Mouse (Mus musculus) ES-CJ7 (cell line): ENCODE measurements around the gene Crnn.

Experiments
- DNase-seq: peaks from one replicate; pipeline ENCODE4 v3.0.0; 2011; ENCODE audit warnings: low read depth, low spot score

Crnn gene

DNA sequence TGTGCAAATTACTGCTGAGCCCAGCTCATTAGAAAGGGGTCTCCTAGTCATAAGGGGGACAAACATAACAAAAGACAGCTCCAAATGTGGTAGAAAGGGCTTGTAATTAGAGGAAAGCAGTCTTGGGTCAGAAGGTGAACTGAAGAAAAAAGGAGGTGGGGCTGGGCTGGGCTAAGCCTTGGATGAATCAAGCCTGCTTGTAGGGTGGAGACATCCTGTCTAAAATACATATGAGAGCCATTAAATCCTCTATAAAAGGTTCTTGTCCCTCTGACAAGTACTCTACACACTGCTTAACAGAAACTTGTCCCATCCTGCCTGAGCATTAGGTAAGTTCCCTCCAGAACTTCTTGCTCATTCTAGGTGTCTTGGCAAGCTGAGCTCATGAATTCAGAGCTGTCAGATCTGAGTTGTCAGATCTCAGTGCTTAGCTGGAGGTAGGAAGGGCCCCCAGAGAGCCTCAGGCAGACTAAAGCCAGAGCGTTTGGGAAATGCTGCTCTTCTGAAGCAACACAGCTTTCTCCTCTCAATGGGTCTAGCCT is at the start of gene Crnn:
TSS of gene Crnn (plus strand) at position 278 of the 542 bp plus-strand sequence.
- no peak for DNase-seq

DNA sequence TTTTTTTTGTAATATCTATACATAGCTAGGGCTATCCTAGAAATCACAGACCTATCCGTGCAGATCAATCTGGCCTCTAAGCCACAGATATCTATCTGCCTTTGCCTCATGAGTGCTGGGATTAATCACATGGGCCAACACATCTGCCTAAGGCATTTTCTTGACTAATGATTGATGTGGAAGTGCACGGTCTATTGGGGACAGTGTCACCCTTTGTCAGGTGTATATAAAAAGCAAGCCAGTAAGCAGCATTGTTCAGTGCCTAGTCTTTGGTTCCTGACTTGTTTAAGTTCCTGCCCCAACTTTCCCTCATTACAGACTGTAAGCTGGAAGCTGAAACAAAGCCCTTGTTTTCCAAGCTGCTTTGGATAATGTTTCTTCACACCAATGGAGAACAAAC is 48.1 kb upstream of the Crnn start:
- DNase-seq: no peak

DNA sequence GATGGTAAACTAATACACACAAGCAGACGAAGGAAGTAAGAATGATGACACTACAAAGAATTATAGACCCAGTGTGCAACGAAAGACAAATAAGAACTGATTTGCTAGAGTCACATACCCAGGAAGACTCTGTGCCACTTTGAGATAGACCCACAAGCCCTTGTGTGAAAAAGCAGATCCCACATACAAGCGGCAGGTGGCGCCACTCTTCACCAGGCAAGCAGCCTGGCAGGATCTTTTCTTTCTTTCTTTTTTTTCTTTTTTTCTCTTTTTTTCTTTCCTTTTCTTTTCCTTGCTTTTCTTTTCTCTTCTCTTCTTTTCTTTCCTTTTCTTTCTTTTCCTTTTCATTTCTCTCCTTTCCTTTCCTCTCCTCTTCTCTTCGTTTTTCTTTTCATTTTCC is 32.9 kb upstream of the Crnn start:
- DNase-seq: peak; percentile 57

DNA sequence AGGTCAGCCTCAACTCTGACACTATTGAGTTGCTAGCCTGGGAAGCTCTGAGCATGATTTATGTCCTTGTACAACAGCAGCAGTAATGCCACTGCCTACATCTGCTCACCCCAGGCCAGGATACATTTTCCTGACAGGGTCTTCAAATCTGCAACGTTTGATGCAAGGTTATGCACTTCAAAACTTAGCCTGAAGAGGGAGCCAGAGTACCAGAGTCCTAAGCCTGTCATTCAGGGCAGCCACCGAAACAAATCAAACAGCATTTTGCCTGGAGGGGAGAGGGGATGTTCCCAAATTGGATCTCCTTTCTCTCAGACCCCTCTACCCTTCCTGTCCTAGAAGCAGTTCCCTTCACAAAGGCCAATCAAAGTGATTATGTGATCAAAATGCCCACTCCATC is 30.1 kb upstream of the Crnn start:
- peak; percentile 68 for DNase-seq

DNA sequence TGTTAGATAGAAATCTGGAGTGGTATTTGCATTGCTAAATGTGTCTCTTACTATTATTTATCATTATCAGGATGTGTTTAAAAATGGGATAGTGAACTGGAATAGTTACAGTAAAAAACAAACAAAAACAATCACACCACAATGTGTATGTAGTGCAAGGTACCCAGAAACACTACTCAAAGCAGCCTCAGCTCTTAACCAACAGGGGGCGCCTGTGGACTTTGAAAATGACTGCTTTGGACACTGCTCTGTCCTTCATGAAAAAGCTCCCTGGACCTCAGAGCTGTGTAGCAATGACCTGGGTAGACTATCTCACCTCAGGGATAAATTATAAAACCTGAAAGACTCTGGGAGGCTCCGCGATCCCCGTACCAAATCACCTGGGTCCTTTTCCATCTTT is 25.5 kb upstream of the Crnn start:
- DNase-seq: peak; percentile 40

DNA sequence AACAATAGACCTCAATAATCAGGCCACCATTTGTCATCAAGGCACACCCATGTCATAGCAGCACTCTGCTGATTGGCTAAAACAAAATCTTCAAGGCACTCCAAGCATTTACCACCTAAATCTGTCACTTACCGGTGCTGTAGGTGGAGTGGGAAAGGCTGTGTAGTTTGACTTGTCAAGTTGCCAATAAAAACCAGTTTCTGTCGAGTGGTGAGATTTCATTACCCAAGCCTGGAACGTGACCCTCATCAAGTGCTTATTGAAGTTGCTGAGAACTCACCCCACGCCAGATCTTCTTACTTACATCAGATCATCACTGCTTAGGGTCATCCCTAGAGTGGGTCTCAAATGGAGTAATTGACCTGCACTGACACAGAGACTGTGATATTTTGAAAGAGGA is 16.5 kb upstream of the Crnn start:
- no peak for DNase-seq

DNA sequence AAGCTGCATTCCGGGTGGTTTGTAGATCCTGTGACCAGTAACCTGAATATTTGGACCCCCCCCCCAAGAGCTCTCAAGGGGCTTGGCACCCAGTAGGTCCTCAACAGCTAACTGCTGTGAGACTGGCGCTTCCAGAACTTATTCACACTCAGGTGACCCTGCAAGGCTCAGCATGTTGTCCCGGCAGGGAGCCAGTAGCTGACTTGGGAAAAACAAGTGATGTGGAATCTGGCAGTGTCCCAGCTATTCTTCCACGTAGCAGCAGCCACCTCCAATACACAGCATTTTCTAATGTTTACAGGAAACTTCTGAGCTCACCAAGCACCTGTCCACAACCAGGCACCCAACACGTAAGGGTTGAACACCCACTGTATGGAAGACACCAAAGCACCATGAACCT is 15.5 kb upstream of the Crnn start:
- no peak for DNase-seq

DNA sequence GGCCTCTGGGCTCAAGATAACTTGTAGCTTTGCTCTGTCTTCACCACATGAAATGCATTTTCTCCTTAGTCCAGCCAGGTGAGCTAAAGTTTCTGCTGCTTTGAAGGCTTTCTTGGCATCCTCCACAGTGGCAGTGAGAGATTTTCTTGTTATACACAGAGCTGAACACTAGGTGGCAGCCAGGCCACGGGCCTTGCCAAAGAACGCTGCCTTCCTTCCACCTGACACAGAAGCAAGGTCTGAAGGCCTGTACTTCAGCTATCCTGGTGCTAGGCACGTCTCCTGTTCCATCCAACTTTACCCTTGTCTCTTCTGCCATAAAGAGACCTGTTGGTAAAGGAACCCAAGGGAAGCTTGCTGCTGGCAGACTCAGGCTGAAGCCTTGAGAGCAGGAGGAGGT is 14.1 kb upstream of the Crnn start:
- peak; percentile 56 for DNase-seq

DNA sequence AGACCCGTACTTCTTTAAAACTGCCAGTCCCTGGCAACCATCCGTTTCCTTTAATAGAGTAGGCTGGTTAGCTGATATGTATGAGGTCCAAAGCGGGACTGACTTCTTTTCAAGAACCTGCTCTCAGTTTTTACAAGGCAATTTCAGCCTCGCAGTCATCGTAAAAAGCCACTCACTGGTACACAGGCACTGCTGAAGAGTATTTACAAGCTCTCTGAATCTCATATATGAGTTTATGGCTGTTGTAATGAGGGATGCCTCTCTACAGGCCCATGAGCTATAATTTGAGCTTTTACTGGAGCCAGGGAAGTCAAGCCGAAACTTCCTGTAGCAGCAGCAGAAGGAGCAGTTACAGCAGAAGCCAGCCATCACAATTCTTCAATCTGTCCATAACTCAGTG is 17.9 kb downstream of the Crnn start:
- DNase-seq: peak; percentile 4

DNA sequence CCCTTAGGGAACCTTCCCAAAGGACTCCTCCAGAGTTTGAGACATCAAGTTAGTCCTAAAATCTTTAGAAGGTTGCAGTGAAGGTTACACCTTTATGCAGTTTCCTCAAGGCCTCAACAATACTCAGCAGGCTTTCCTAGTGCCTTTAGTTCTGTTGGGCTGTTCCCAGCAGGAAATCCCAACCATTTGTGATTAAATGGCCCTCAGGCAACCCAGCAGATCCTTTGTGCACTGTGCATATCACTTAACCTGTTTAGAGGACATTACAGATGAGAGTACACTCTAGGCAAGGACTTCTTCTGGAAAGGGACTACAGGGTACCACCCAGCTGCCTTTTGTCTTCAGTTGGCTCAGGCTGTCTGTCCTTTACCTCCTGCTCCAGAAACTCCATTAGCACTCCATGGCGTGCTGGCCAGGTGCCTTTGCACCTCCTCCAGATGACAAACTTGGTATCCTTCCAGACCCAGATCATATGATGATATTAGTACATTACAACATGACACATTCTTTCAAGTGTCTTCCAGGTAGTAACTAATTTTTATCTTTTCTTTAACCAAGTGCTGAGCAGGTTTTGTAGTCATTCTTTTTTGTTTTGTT is 18.5 kb downstream of the Crnn start:
- peak; percentile 91 for DNase-seq

DNA sequence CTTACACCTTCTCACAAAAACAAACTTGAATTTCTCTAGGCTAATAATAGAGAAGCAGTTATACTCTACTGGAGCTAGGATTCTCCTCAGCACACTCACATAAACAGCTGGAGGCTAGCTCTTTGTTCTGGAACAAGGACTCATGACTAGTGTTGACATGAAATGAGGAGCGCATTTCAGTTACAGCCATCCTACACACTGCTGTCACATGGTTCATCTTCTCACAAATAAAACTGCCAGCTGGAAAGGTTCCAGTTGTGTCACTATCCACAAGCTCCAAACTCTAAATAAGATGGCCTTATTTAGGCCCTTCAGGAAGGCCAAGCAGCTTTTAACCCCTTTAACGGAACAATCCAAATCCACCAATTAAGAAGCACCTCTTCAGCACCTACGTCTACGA is 36.3 kb downstream of the Crnn start:
- DNase-seq: no peak

DNA sequence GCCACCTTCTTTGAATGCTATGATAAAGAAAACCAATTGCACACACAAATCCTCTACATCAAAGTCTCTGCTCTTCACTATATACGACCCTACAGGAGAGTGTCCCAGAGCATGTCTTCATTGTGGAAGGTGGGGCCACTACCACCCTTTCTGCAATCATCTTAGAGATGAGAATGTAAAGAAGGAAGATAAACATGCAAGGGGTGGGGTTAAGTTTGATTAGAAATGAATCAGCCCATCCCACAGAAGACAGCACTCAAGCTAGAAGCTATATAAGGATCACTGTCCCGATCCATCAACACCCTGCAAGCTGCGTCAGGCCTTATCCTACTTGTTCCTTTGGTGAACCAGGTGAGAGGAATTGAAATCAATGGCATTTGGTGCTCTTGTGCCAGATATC is 52.4 kb downstream of the Crnn start, which contains the start of gene Flg2:
TSS of gene Flg2 (plus strand) at position 301 of the 400 bp plus-strand sequence.
- no peak for DNase-seq
